Mouse (Mus musculus) embryonic facial prominence, embryonic 14.5 days (tissue): ENCODE measurements around the gene Gm17535. TPM values are rescaled to one million over a fixed set of nuclear protein-coding genes. Genes with fewer than 3 reads are reported as not detected.
"Not testable (repeated sequence)": the region's sequence is repeated elsewhere in the genome, so short reads cannot be mapped to it uniquely, and the experiment has no call there.

ENCODE experiments used
- ATAC-seq: fragments of 200-750 bp; cut with Nextera tagmentation; 2 replicates; pipeline ENCODE4 v1.8.0; 2017; ENCODE audit warnings: low read depth, moderate number of reproducible peaks, moderate TSS enrichment
- DNase-seq: peaks from one replicate; pipeline ENCODE4 v3.0.0-alpha.2; 2015; ENCODE audit warnings: low spot score
- H3K27ac ChIP-seq: fragments of 300-500 bp; sonication (generic); replicated peaks from 2 replicates; pipeline ENCODE4 v1.5.1; 2014; ENCODE audit warnings: low read depth, mild to moderate bottlenecking, low read length, moderate library complexity
- H3K27me3 ChIP-seq: fragments of 300-500 bp; sonication (generic); replicated peaks from 2 replicates; pipeline ENCODE4 v1.6.1; 2014; ENCODE audit warnings: low read length; ENCODE audit not compliant: control insufficient read depth, insufficient read depth
- H3K36me3 ChIP-seq: fragments of 300-500 bp; sonication (generic); 2 replicates; pipeline ENCODE4 v1.6.1; 2014; ENCODE audit warnings: low read length, mixed read lengths; ENCODE audit not compliant: control insufficient read depth, insufficient read depth
- H3K4me1 ChIP-seq: fragments of 300-500 bp; sonication (generic); 2 replicates; pipeline ENCODE4 v1.6.1; 2014; ENCODE audit warnings: antibody characterized with exemption, low read length; ENCODE audit not compliant: control insufficient read depth, insufficient read depth
- H3K4me2 ChIP-seq: fragments of 300-500 bp; sonication (generic); 2 replicates; pipeline ENCODE4 v1.6.1; 2014; ENCODE audit warnings: low read depth, mild to moderate bottlenecking, low read length, moderate library complexity, mixed read lengths
- H3K4me3 ChIP-seq: fragments of 300-500 bp; sonication (generic); 2 replicates; pipeline ENCODE4 v1.5.1; 2014; ENCODE audit warnings: low read depth, mild to moderate bottlenecking, low read length
- H3K9ac ChIP-seq: fragments of 300-500 bp; sonication (generic); 2 replicates; pipeline ENCODE4 v1.6.1; 2014; ENCODE audit warnings: low read depth, mild to moderate bottlenecking, low read length, moderate library complexity, mixed read lengths
- H3K9me3 ChIP-seq: fragments of 300-500 bp; sonication (generic); 2 replicates; pipeline ENCODE4 v1.6.1; 2016; ENCODE audit warnings: low read length; ENCODE audit not compliant: control insufficient read depth
- WGBS: fragments of 180-500 bp; shearing (Covaris S2); extraction: QIAGEN DNeasy Blood & Tissue Kit; methylation state at CpG from one replicate; pipeline ENCODE4 v1.1.7; 2014; 5-methylcytosine and 5-hydroxymethylcytosine counted together
- microRNA-seq: library from miRNA; unstranded; fragments of <30 nt; microRNA quantifications from one replicate; pipeline ENCODE4, GENCODE M21; 2016; ENCODE audit warnings: borderline number of aligned reads
- polyA plus RNA-seq: library from polyadenylated mRNA; unstranded; fragments of >200 nt; fragmentation: Nextera tagmentation; extraction: Ambion mirVana; gene quantifications from 2 replicates; pipeline ENCODE4 v1.2.1, GENCODE M21; 2014

Gene Gm17535
- polyA plus RNA-seq, 1 experiment from 2014 or later = not detected

DNA sequence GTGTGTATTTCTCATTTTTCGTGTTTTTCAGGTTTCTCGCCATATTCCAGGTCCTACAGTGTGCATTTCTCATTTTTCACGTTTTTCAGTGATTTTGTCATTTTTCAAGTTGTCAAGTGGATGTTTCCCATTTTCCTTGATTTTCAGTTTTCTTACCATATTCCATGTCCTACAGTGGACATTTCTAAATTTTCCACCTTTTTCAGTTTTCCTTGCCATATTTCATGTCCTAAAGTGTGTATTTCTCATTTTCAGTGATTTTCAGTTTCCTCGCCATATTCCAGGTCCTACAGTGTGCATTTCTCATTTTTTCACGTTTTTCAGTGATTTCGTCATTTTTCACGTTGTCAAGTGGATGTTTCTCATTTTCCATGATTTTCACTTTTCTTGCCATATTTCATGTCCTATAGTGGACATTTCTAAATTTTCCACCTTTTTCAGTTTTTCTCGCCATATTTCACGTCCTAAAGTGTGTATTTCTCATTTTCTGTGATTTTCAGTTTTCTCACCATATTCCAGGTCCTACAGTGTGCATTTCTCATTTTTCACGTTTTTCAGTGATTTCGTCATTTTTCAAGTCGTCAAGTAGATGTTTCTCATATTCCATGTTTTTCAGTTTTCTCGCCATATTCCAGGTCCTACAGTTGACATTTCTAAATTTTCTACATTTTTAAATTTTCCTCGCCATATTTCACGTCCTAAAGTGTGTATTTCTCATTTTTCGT, 5.0 kb upstream of the Gm17535 start:
- ATAC-seq, H3K9ac ChIP-seq, H3K27me3 ChIP-seq, DNase-seq, H3K27ac ChIP-seq, H3K4me2 ChIP-seq, H3K4me3 ChIP-seq, H3K9me3 ChIP-seq, H3K36me3 ChIP-seq, H3K4me1 ChIP-seq: not testable (repeated sequence)
- WGBS = 66% methylated on average over 12 of the region's 16 CpGs

DNA sequence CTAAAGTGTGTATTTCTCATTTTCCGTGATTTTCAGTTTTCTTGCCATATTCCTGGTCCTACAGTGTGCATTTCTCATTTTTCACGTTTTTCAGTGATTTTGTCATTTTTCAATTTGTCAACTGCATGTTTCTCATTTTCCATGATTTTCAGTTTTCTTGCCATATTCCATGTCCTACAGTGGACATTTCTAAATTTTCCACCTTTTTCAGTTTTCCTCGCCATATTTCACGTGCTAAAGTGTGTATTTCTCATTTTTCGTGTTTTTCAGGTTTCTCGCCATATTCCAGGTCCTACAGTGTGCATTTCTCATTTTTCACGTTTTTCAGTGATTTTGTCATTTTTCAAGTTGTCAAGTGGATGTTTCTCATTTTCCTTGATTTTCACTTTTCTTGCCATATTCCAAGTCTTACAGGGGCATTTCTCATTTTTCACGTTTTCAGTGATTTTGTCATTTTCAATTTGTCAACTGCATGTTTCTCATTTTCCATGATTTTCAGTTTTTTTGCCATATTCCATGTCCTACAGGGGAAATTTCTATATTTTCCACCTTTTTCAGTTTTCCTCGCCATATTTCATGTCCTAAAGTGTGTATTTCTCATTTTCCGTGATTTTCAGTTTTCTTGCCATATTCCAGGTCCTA, 3.6 kb upstream of the Gm17535 start:
- not testable (repeated sequence) for H3K9ac ChIP-seq, ATAC-seq, H3K27me3 ChIP-seq, H3K4me3 ChIP-seq, H3K36me3 ChIP-seq, H3K4me1 ChIP-seq, H3K27ac ChIP-seq, H3K9me3 ChIP-seq, H3K4me2 ChIP-seq
- DNase-seq = peak; percentile 90
- 65% methylated on average over 2 of the region's 10 CpGs for WGBS

DNA sequence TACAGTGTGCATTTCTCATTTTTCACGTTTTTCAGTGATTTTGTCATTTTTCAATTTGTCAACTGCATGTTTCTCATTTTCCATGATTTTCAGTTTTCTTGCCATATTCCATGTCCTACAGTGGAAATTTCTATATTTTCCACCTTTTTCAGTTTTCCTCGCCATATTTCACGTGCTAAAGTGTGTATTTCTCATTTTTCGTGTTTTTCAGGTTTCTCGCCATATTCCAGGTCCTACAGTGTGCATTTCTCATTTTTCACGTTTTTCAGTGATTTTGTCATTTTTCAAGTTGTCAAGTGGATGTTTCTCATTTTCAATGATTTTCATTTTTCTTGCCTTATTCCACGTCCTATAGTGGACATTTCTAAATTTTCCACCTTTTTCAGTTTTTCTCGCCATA, 2.2 kb downstream of the Gm17535 start, which contains the start of gene Gm10715:
TSS of gene Gm10715 (plus strand) at position 301 of the 400 bp plus-strand sequence.
- 70% methylated on average over 6 of the region's 8 CpGs for WGBS

DNA sequence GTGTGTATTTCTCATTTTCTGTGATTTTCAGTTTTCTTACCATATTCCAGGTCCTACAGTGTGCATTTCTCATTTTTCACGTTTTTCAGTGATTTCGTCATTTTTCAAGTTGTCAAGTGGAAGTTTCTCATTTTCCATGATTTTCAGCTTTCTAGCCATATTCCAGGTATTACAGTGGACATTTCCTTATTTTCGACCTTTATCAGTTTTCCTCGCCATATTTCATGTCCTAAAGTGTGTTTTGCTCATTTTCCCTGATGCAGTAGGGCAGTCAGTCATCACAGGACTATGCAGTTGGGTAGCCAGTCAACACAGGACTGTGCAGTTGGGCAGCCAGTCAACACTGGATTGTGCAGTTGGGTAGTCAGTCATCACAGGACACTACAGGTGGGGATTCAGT, 3.8 kb downstream of the Gm17535 start:
- not testable (repeated sequence) for ATAC-seq, H3K9ac ChIP-seq, H3K27ac ChIP-seq, H3K4me2 ChIP-seq, H3K4me1 ChIP-seq, H3K4me3 ChIP-seq, H3K9me3 ChIP-seq, H3K36me3 ChIP-seq, DNase-seq, H3K27me3 ChIP-seq
- WGBS = 60% methylated on average over 4 of the region's 4 CpGs

More for the DNA sequence above, 2.2 kb downstream of the Gm17535 start, which contains the start of gene Gm10715:
- H3K9me3 ChIP-seq, ATAC-seq, H3K27me3 ChIP-seq, DNase-seq, H3K4me2 ChIP-seq, H3K9ac ChIP-seq, H3K36me3 ChIP-seq, H3K4me1 ChIP-seq, H3K4me3 ChIP-seq, H3K27ac ChIP-seq: not testable (repeated sequence)

Small RNAs within 50 kb of the gene (microRNA-seq; reads per million reads assigned to microRNA genes)
- not detected for gene Mir101c

Other genes starting within 250 kb of the Gm17535 start
- gene Gm10722, start 33.7 kb upstream of the Gm17535 start, polyA plus RNA-seq = not detected in 2 replicates
- not detected in 2 replicates for gene Gm11168, start 31.3 kb upstream of the Gm17535 start, polyA plus RNA-seq
- gene Gm10721, start 21.5 kb upstream of the Gm17535 start, polyA plus RNA-seq = not detected in 2 replicates
- gene Gm10720, start 18.9 kb upstream of the Gm17535 start, polyA plus RNA-seq = not detected in 2 replicates
- not detected in 2 replicates for gene Gm10719, start 17.2 kb upstream of the Gm17535 start, polyA plus RNA-seq
- gene Gm10718, start 11.1 kb upstream of the Gm17535 start, polyA plus RNA-seq = not detected in 2 replicates
- not detected in 2 replicates for gene Gm10717, start 9.2 kb upstream of the Gm17535 start, polyA plus RNA-seq
- not detected in 2 replicates for gene Gm10715, start 2.3 kb downstream of the Gm17535 start, polyA plus RNA-seq